Comparison of ENCODE assay signal across 23 mouse cellular contexts in the genomic region with DNA sequence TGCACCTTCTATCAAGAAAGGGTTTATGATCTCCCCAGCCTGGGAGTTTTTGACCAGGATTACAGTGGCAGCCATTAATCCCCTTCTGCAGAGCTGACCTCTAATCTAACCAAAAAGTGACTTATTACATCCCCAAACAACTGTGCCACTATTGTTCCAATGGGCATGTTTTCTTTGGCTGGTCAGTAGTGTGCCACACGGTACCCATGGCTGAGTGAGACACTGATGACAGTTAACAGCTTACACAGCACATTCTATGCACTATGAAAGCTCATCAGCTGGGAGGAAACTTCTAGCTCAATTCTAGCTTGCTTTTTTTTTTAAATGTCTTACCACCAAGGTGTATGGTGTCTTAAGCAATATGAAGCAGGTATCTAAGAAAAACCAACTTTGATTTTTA. TPM values are rescaled to one million over a fixed set of nuclear protein-coding genes. Genes with fewer than 3 reads are reported as not detected.
A peak's percentile ranks its signal among the peaks of the same experiment; 100 is the strongest.
DNase-seq lines count a peak whose midpoint lies in the region; ATAC-seq lines count a peak whose summit lies in the region.
"Had no signal": no experiment of that assay in that cellular context is flagged by ENCODE, and none has a peak within 500 bp of the region (broad histone marks: within the 10 kb centered on the region; RNA-seq: fewer than 3 reads in every experiment).

No protein-coding gene starts in this region.

- H3K9me3 ChIP-seq in heart, embryonic 12.5 days (replicated peaks) = no peaks in the 10 kb centered on the region
- no peaks in the 10 kb centered on the region for H3K9me3 ChIP-seq in heart, embryonic 16.5 days (replicated peaks; ENCODE audit: control insufficient read depth, low read length)
- no peaks in the 10 kb centered on the region for H3K9me3 ChIP-seq in heart, embryonic 11.5 days (replicated peaks; ENCODE audit: control insufficient read depth, low read length)
- H3K9me3 ChIP-seq in kidney, embryonic 15.5 days (replicated peaks) = no peaks in the 10 kb centered on the region
- H3K9me3 ChIP-seq: embryonic facial prominence, embryonic 15.5 days; forebrain, embryonic 10.5 days; hindbrain, embryonic 12.5 days had no signal

- H3K36me3 ChIP-seq in heart, embryonic 12.5 days = no peaks in the 10 kb centered on the region
- H3K36me3 ChIP-seq in heart, embryonic 16.5 days (ENCODE audit: control insufficient read depth, insufficient read depth) = no peaks in the 10 kb centered on the region
- no peaks in the 10 kb centered on the region for H3K36me3 ChIP-seq in heart, embryonic 11.5 days (ENCODE audit: control insufficient read depth, insufficient read depth, low read length)
- no peaks in the 10 kb centered on the region for H3K36me3 ChIP-seq in kidney, embryonic 15.5 days
- H3K36me3 ChIP-seq: embryonic facial prominence, embryonic 15.5 days; forebrain, embryonic 10.5 days; hindbrain, embryonic 12.5 days had no signal

- H3K4me2 ChIP-seq in heart, embryonic 12.5 days = no peak overlapping the region
- no peak overlapping the region for H3K4me2 ChIP-seq in heart, embryonic 16.5 days (ENCODE audit: low read depth, low read length)
- no peak overlapping the region for H3K4me2 ChIP-seq in heart, embryonic 11.5 days
- H3K4me2 ChIP-seq in kidney, embryonic 15.5 days = no peak overlapping the region
- H3K4me2 ChIP-seq: embryonic facial prominence, embryonic 15.5 days; hindbrain, embryonic 12.5 days had no signal

- H3K27me3 ChIP-seq in heart, embryonic 12.5 days (replicated peaks) = no peaks in the 10 kb centered on the region
- H3K27me3 ChIP-seq in heart, embryonic 16.5 days (ENCODE audit: control insufficient read depth, insufficient read depth, low read length) = no peaks in the 10 kb centered on the region
- H3K27me3 ChIP-seq in heart, embryonic 11.5 days (ENCODE audit: control insufficient read depth, insufficient read depth, low read length) = no peaks in the 10 kb centered on the region
- no peaks in the 10 kb centered on the region for H3K27me3 ChIP-seq in kidney, embryonic 15.5 days
- H3K27me3 ChIP-seq: embryonic facial prominence, embryonic 15.5 days; hindbrain, embryonic 12.5 days had no signal

- H3K9ac ChIP-seq in heart, embryonic 12.5 days = no peak overlapping the region
- H3K9ac ChIP-seq in heart, embryonic 16.5 days (ENCODE audit: low read length) = no peak overlapping the region
- H3K9ac ChIP-seq in heart, embryonic 11.5 days (ENCODE audit: low read depth, low read length) = no peak overlapping the region
- H3K9ac ChIP-seq in kidney, embryonic 15.5 days = no peak overlapping the region
- H3K9ac ChIP-seq: embryonic facial prominence, embryonic 15.5 days; hindbrain, embryonic 12.5 days had no signal

- ATAC-seq in heart, embryonic 12.5 days (ENCODE audit: insufficient number of reproducible peaks, low FRiP score) = no peak
- ATAC-seq in heart, embryonic 16.5 days (replicated peaks; ENCODE audit: extremely low read depth, insufficient read depth, low FRiP score) = no peak
- ATAC-seq in heart, embryonic 11.5 days (replicated peaks; ENCODE audit: insufficient number of reproducible peaks, low FRiP score, low TSS enrichment) = no peak
- no peak for ATAC-seq in kidney, embryonic 15.5 days (replicated peaks; ENCODE audit: low FRiP score)
- ATAC-seq: forebrain, embryonic 14.5 days; hindbrain, embryonic 16.5 days; inflammation-experienced regulatory T-cells, adult 6 months had no signal

- peak overlapping the region; percentile 62; the same call in 1 of the 2 replicates for H3K27ac ChIP-seq in heart, embryonic 12.5 days (ENCODE audit: poor library complexity, severe bottlenecking)
- peak overlapping the region; percentile 82 for H3K27ac ChIP-seq in heart, embryonic 16.5 days (ENCODE audit: low read length)
- no peak overlapping the region for H3K27ac ChIP-seq in heart, embryonic 11.5 days (ENCODE audit: low read depth, low read length)
- peak overlapping the region; percentile 51; the same call in 1 of the 2 replicates for H3K27ac ChIP-seq in kidney, embryonic 15.5 days
- H3K27ac ChIP-seq: embryonic facial prominence, embryonic 15.5 days; forebrain, embryonic 10.5 days; gastrocnemius, adult 2 months; hindbrain, embryonic 12.5 days had no signal

- peaks cover 11% of the 10 kb centered on the region for H3K4me1 ChIP-seq in heart, embryonic 12.5 days (replicated peaks)
- H3K4me1 ChIP-seq in heart, embryonic 16.5 days (ENCODE audit: control insufficient read depth, insufficient read depth, low read length) = peaks cover 7% of the 10 kb centered on the region; the same call in 1 of the 2 replicates
- peaks cover 7% of the 10 kb centered on the region; the same call in 1 of the 2 replicates for H3K4me1 ChIP-seq in heart, embryonic 11.5 days (ENCODE audit: control insufficient read depth, insufficient read depth, low read length)
- H3K4me1 ChIP-seq in kidney, embryonic 15.5 days = no peaks in the 10 kb centered on the region
- H3K4me1 ChIP-seq: embryonic facial prominence, embryonic 15.5 days; forebrain, embryonic 10.5 days; hindbrain, embryonic 12.5 days had no signal

- intact Hi-C loops in heart, postnatal 14 days (cut with DNase I) = no loop called here

- 42% methylated on average over 1 of the region's 1 CpGs for WGBS in heart, embryonic 12.5 days
- WGBS in heart, embryonic 16.5 days = 37% methylated on average over 1 of the region's 1 CpGs
- WGBS in heart, embryonic 11.5 days (ENCODE audit: insufficient replicate concordance) = 53% methylated on average over 1 of the region's 1 CpGs
- 61% methylated on average over 1 of the region's 1 CpGs for WGBS in kidney, embryonic 15.5 days

- no peak for DNase-seq in heart, postnatal 14 days
- DNase-seq in kidney, adult 11 months = no peak
- peak; percentile 24 for DNase-seq in kidney, postnatal 14 days
- DNase-seq in layer of hippocampus, postnatal 25 days (ENCODE audit: extremely low spot score in 1 of 2, low spot score in 1 of 2) = no peak
- DNase-seq: adrenal gland, postnatal 10 days; cerebellum, adult 11 months; cerebellum, adult 8-10 months; cerebellum, postnatal 14 days; embryo, embryonic 11 days; gastrocnemius, adult 2 months; gastrocnemius, postnatal 25 days; heart, postnatal 36 days had no signal

- H3K4me3 ChIP-seq in heart, embryonic 12.5 days = no peak overlapping the region
- no peak overlapping the region for H3K4me3 ChIP-seq in heart, embryonic 16.5 days (ENCODE audit: low read length)
- H3K4me3 ChIP-seq in heart, embryonic 11.5 days (ENCODE audit: low read depth, low read length) = no peak overlapping the region
- no peak overlapping the region for H3K4me3 ChIP-seq in kidney, embryonic 15.5 days (replicated peaks)
- H3K4me3 ChIP-seq: embryonic facial prominence, embryonic 15.5 days; erythroblast, embryonic 14.5 days; forebrain, embryonic 10.5 days; gastrocnemius, adult 2 months; hindbrain, embryonic 12.5 days had no signal

RNA-seq across cellular contexts. Expression of gene Osbpl8, which starts 25.4 kb away (rescaled TPM):
- 35.3 and 37.0 TPM in 2 replicates for polyA plus RNA-seq in heart, embryonic 12.5 days (2016; fragmentation: Nextera tagmentation; extraction: Ambion mirVana)
- 10 to 100 TPM; 68.2 to 78.9 TPM for total RNA-seq in heart, postnatal 14 days (2021)
- polyA plus RNA-seq in heart, embryonic 16.5 days (2015; fragmentation: Nextera tagmentation; extraction: Ambion mirVana) = 28.8 and 30.2 TPM in 2 replicates
- 20.5 and 21.1 TPM in 2 replicates for polyA plus RNA-seq in heart, embryonic 11.5 days (2014; fragmentation: Nextera tagmentation; extraction: Ambion mirVana)
- 9.0 and 9.6 TPM in 2 replicates for polyA plus RNA-seq in kidney, embryonic 15.5 days (2015; fragmentation: Nextera tagmentation; extraction: Ambion mirVana)
- 10 to 100 TPM; 58.9 to 59.9 TPM for total RNA-seq in layer of hippocampus, postnatal 25 days (2021)
